Mouse (Mus musculus) lung, embryonic 15.5 days (tissue): ENCODE measurements around the gene Fam131b. TPM values are rescaled to one million over a fixed set of nuclear protein-coding genes. Genes with fewer than 3 reads are reported as not detected.

ENCODE experiments used
- ATAC-seq: fragments of 200-750 bp; cut with Nextera tagmentation; 2 replicates; pipeline ENCODE4 v1.8.0; 2017; ENCODE audit warnings: moderate number of reproducible peaks, borderline replicate concordance; ENCODE audit not compliant: low FRiP score, low TSS enrichment; ENCODE audit errors: extremely low read depth
- H3K27ac ChIP-seq: fragments of 300-500 bp; sonication (generic); 2 replicates; pipeline ENCODE4 v1.5.1; 2015; ENCODE audit warnings: moderate library complexity, mild to moderate bottlenecking, inconsistent platforms
- H3K27me3 ChIP-seq: fragments of 300-500 bp; sonication (generic); 2 replicates; pipeline ENCODE4 v1.6.1; 2015; ENCODE audit warnings: inconsistent platforms
- H3K36me3 ChIP-seq: fragments of 300-500 bp; sonication (generic); 2 replicates; pipeline ENCODE4 v1.6.1; 2015; ENCODE audit warnings: inconsistent platforms
- H3K4me1 ChIP-seq: fragments of 300-500 bp; sonication (generic); 2 replicates; pipeline ENCODE4 v1.6.1; 2015; ENCODE audit warnings: inconsistent platforms
- H3K4me2 ChIP-seq: fragments of 300-500 bp; sonication (generic); 2 replicates; pipeline ENCODE4 v1.6.1; 2015; ENCODE audit warnings: inconsistent platforms, mild to moderate bottlenecking, moderate library complexity
- H3K4me3 ChIP-seq: fragments of 300-500 bp; sonication (generic); 2 replicates; pipeline ENCODE4 v1.5.1; 2015; ENCODE audit warnings: mild to moderate bottlenecking, inconsistent platforms
- H3K9ac ChIP-seq: fragments of 300-500 bp; sonication (generic); 2 replicates; pipeline ENCODE4 v1.6.1; 2015; ENCODE audit warnings: inconsistent platforms
- H3K9me3 ChIP-seq: fragments of 300-500 bp; sonication (generic); 2 replicates; pipeline ENCODE4 v1.6.1; 2016; ENCODE audit warnings: inconsistent platforms
- WGBS: fragments of 180-500 bp; shearing (Covaris S2); methylation state at CpG from one replicate; pipeline ENCODE4 v1.1.7; 2015; 5-methylcytosine and 5-hydroxymethylcytosine counted together
- polyA plus RNA-seq: library from polyadenylated mRNA; unstranded; fragments of >200 nt; fragmentation: Nextera tagmentation; extraction: Ambion mirVana; gene quantifications from 2 replicates; pipeline ENCODE4 v1.2.1, GENCODE M21; 2015

The Fam131b gene
- polyA plus RNA-seq, 1 experiment from 2014 or later: 0.14 TPM

DNA sequence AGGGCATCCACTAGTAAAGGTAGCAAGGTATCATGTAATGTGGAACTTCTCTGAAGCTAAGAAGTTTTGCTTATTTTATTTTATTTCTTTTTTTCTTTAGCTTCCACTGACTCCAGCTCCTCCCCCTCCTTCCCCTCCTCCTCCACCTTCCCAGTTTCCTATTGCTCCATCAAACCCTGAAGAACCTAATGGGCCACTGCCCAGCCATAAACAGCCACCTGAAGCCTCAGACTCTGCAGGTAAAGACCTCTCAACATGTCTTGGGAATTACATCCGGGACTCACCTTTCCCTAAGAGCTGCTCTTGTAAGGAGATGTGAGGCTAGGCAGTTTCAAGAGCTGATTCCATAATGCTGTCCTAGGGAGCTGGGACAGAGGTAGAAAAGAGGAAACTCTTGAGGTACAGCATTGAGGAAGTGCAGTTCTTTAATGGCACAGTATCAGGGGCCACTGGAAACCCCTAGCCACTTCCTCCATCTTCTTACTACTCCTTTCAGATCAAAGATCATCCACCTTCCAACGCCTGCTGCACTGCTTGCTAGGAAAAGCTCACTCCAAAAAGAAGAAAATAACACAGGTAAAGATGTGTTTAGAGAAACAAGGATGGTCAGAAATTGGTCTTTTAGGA, 13.9 kb downstream of the Fam131b start:
- Histone ChIP-seq H3K9ac (no peak overlapping the region), H3K9me3 (no peaks in the 10 kb centered on the region), H3K4me3 (no peak overlapping the region), H3K4me2 (no peak overlapping the region), H3K4me1 (no peaks in the 10 kb centered on the region), H3K27ac (no peak overlapping the region), H3K36me3 (no peaks in the 10 kb centered on the region), H3K27me3 (no peaks in the 10 kb centered on the region)
- WGBS: 81% methylated on average over 2 of the region's 2 CpGs
- ATAC-seq: no peak

- Histone ChIP-seq H3K9me3 (no peaks in the 10 kb centered on the region), H3K27me3 (no peaks in the 10 kb centered on the region), H3K4me3 (no peak overlapping the region), H3K4me1 (no peaks in the 10 kb centered on the region), H3K27ac (no peak overlapping the region), H3K36me3 (no peaks in the 10 kb centered on the region), H3K4me2 (no peak overlapping the region), H3K9ac (no peak overlapping the region)
- 44% methylated on average over 8 of the region's 8 CpGs for WGBS
- ATAC-seq: no peak
Measured at GRCm38 (mm10) chr6:42309816-42310378, 14.5 kb downstream of the Fam131b start.

GRCm38 (mm10) chr6:42299362-42299761, 25.1 kb downstream of the Fam131b start:
- no peak overlapping the region for H3K4me3 ChIP-seq
- no peak for ATAC-seq
- no peaks in the 10 kb centered on the region for H3K27me3 ChIP-seq
- H3K36me3 ChIP-seq: no peaks in the 10 kb centered on the region
- H3K9me3 ChIP-seq: no peaks in the 10 kb centered on the region
- no peaks in the 10 kb centered on the region for H3K4me1 ChIP-seq
- no peak overlapping the region for H3K4me2 ChIP-seq
- H3K27ac ChIP-seq: no peak overlapping the region
- WGBS: 86% methylated on average over 5 of the region's 5 CpGs
- no peak overlapping the region for H3K9ac ChIP-seq

GRCm38 (mm10) chr6:42295549-42296094, 28.8 kb downstream of the Fam131b start:
- no peak overlapping the region for H3K4me2 ChIP-seq
- H3K27me3 ChIP-seq: no peaks in the 10 kb centered on the region
- H3K4me1 ChIP-seq: no peaks in the 10 kb centered on the region
- ATAC-seq: no peak
- H3K27ac ChIP-seq: no peak overlapping the region
- whole genome bisulfite sequencing: 80% methylated on average over 3 of the region's 3 CpGs
- no peak overlapping the region for H3K9ac ChIP-seq
- no peaks in the 10 kb centered on the region for H3K36me3 ChIP-seq
- H3K4me3 ChIP-seq: no peak overlapping the region
- H3K9me3 ChIP-seq: no peaks in the 10 kb centered on the region

GRCm38 (mm10) chr6:42293327-42293726, 31.1 kb downstream of the Fam131b start:
- no peak overlapping the region for H3K4me3 ChIP-seq
- H3K4me2 ChIP-seq: no peak overlapping the region
- H3K4me1 ChIP-seq: no peaks in the 10 kb centered on the region
- no peak overlapping the region for H3K27ac ChIP-seq
- no peak overlapping the region for H3K9ac ChIP-seq
- 88% methylated on average over 6 of the region's 6 CpGs for WGBS
- no peaks in the 10 kb centered on the region for H3K9me3 ChIP-seq
- no peak for ATAC-seq
- H3K36me3 ChIP-seq: no peaks in the 10 kb centered on the region
- no peaks in the 10 kb centered on the region for H3K27me3 ChIP-seq

DNA sequence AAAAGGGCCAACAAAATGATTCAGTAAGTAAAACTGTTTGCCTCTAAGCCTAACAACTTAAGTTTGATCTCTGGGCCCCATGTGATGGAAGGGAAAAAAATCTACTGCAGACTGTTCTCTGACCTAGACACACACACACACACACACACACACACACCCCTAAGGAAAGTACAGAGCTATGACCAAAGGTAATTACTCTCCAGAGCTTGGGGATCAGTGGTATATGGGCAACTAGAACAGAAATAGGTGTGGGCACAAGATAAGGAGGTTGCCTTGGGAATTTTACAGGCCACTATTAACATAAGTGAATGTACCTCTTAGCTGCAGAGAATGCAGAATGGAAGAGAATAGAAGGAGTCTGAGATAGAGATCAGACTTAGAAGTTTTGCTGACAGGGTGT, 36.9 kb downstream of the Fam131b start:
- H3K27ac ChIP-seq: no peak overlapping the region
- H3K9ac ChIP-seq: no peak overlapping the region
- no peak for ATAC-seq
- H3K36me3 ChIP-seq: peaks cover 9% of the 10 kb centered on the region
- H3K9me3 ChIP-seq: no peaks in the 10 kb centered on the region
- no peaks in the 10 kb centered on the region for H3K4me1 ChIP-seq
- no peak overlapping the region for H3K4me3 ChIP-seq
- no peaks in the 10 kb centered on the region for H3K27me3 ChIP-seq
- H3K4me2 ChIP-seq: no peak overlapping the region

- Histone ChIP-seq H3K36me3 (peaks cover 20% of the 10 kb centered on the region), H3K9me3 (no peaks in the 10 kb centered on the region), H3K4me3 (no peak within 1 kb of the TSS), H3K4me1 (no peaks in the 10 kb centered on the region), H3K4me2 (no peak within 1 kb of the TSS), H3K9ac (no peak within 1 kb of the TSS), H3K27me3 (no peaks in the 10 kb centered on the region), H3K27ac (no peak within 1 kb of the TSS)
- WGBS: 61% methylated on average over 4 of the region's 5 CpGs
- no peak for ATAC-seq
Measured at GRCm38 (mm10) chr6:42286448-42286847, 38.0 kb downstream of the Fam131b start, which contains the start of gene Clcn1. Gene Clcn1 (plus strand): TSS chr6:42286685.

DNA sequence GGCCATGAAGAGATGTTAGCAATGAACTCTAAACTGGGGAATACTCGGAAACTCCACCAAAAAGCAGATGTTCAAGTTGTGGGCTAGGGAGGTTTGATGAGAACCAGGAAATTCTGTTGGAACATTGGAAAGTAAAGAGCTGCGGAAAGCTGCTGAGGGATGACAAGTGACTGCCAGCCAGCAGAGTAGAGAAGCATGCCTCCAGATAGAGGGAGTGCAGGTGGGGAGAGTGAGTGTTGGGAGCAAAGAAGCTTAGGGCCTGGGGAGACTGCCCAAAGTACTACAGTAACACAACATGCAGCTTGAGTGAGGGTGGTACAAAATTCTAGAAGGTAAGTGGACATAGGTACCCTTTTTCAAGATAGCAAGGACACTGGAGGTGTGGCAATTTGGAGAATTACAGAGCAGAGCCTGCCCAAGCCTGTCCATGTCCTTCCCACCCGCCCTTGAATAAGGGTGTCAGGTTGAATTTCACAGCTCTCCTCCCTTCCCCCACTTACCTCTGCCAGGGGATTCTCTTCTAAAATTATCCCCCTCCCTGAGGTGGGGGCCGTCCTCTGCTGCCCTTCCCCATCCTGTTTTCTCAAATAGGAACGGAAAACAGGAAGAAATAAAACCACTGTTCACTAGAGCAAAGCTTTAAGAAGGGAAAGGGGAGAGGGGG, 41.4 kb downstream of the Fam131b start:
- no peak for ATAC-seq
- Histone ChIP-seq H3K9me3 (no peaks in the 10 kb centered on the region), H3K36me3 (peaks cover 52% of the 10 kb centered on the region), H3K4me2 (no peak overlapping the region), H3K27ac (no peak overlapping the region), H3K4me3 (no peak overlapping the region), H3K9ac (no peak overlapping the region), H3K4me1 (no peaks in the 10 kb centered on the region), H3K27me3 (no peaks in the 10 kb centered on the region)
- WGBS: 66% methylated on average over 5 of the region's 5 CpGs

GRCm38 (mm10) chr6:42276151-42276550, 48.3 kb downstream of the Fam131b start:
- no peak overlapping the region for H3K4me3 ChIP-seq
- no peak overlapping the region for H3K27ac ChIP-seq
- no peaks in the 10 kb centered on the region for H3K9me3 ChIP-seq
- no peak overlapping the region for H3K9ac ChIP-seq
- peaks cover 78% of the 10 kb centered on the region for H3K36me3 ChIP-seq
- 41% methylated on average over 2 of the region's 2 CpGs for WGBS
- H3K4me2 ChIP-seq: no peak overlapping the region
- no peaks in the 10 kb centered on the region for H3K27me3 ChIP-seq
- no peaks in the 10 kb centered on the region for H3K4me1 ChIP-seq
- no peak for ATAC-seq

DNA sequence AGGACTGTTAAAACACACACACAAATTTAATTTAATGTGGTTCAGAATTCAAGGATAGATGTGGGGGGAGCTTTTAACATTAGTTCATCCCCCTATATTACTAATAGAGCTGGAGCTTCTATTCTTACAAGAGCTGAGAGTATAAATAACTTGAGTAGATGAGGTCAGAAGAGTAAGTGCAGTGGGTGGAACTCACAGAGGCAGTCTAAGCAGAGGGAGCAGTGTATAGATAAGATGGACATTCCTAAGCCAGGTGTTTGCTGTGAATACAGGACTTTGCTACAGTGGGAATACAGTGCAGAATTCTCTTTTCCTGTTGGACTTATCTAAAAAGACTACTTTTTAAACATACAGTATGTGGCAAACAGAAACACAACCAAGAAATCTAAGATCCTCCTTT, 53.6 kb downstream of the Fam131b start:
- no peak overlapping the region for H3K4me2 ChIP-seq
- no peak for ATAC-seq

DNA sequence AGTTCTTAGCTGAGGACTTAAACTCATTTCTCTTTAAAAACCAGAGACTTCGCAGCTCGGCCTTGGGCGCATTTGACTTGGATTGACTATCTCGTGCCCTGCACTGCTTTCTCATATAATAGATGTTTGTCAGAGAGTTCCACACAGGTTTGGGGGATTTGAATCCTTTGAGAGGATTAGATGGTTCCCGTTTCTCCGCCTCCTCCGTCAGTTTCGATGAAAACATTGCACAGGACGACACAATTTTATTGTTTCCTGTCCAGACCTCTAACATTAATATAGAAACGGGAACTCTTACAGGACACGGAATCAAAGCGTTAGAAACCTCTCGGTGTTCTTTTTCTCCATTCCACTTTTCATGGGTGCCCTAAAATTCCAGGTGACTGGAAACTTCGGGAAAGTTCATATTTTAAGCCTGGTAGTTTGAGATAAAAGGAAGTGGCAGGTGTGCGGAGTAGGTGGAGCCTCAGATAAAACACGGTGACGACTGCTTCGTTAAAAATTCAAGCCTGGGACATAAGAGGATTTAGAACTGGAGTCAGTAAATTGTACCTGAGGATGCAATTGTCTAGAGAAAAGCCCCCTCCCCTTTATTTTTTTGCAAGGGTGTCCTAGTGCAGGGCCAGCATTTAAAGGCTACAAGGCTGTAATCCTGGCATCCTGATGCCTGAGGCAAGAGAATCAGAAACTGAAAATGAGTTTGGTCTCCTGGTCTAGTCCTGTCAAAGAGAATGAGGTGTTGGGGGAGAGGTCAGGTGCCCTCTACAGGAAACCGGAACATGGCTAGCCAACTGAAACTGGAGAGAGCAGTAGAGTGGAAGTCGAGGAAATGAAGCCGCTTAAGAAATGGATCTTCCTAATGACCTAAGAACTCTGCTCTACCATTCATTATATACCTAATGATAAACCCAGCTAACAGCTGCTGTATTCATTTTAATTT, 58.8 kb downstream of the Fam131b start:
- WGBS: under 1% methylated on average over 21 of the region's 21 CpGs
- Histone ChIP-seq H3K9ac (peak overlapping the region; percentile 90), H3K4me1 (peaks cover 11% of the 10 kb centered on the region), H3K27me3 (no peaks in the 10 kb centered on the region), H3K36me3 (peaks cover 33% of the 10 kb centered on the region), H3K27ac (peak overlapping the region; percentile 90), H3K9me3 (no peaks in the 10 kb centered on the region), H3K4me3 (peak overlapping the region; percentile 76), H3K4me2 (peak overlapping the region; percentile 81)
- ATAC-seq: no peak

More for the DNA sequence above, 53.6 kb downstream of the Fam131b start:
- Histone ChIP-seq H3K4me1 (peaks cover 7% of the 10 kb centered on the region), H3K27ac (no peak overlapping the region), H3K36me3 (peaks cover 64% of the 10 kb centered on the region), H3K9ac (no peak overlapping the region), H3K4me3 (no peak overlapping the region), H3K9me3 (no peaks in the 10 kb centered on the region), H3K27me3 (no peaks in the 10 kb centered on the region)
